Mouse (Mus musculus): ENCODE results near the gene C87436. TPM values are rescaled to one million over a fixed set of nuclear protein-coding genes. Genes with fewer than 3 reads are reported as not detected.

The C87436 gene
- polyA plus RNA-seq (2012; rRNA removed), result 19.0 and 21.5 TPM in 2 replicates

GRCm38 (mm10) chr6:86438272-86439118 is at the start of gene C87436:
TSS of gene C87436 (plus strand) at chr6:86438374.

GRCm38 (mm10) chr6:86396581-86397256 is 41.5 kb upstream of the C87436 start, which contains the start of gene Pcyox1:
TSS of gene Pcyox1 (minus strand) at chr6:86397154.

GRCm38 (mm10) chr6:86404100-86404861 is 33.9 kb upstream of the C87436 start, which contains the start of gene Tia1:
TSS of gene Tia1 (plus strand) at chr6:86404219.

GRCm38 (mm10) chr6:86426358-86426757 is 11.8 kb upstream of the C87436 start, which contains the start of gene Gm44790:
TSS of gene Gm44790 (plus strand) at chr6:86426658.

Other genes with a start within 250 kb of the C87436 start
- 5.2 and 5.9 TPM in 2 replicates for gene Tgfa, start 243.2 kb upstream of the C87436 start, polyA plus RNA-seq (2012; rRNA removed)
- 47.6 and 51.4 TPM in 2 replicates for gene Fam136a, start 72.7 kb upstream of the C87436 start, polyA plus RNA-seq (2012; rRNA removed)
- gene Snrpg, start 67.1 kb upstream of the C87436 start, polyA plus RNA-seq (2012; rRNA removed), result 573 and 729 TPM in 2 replicates
- gene Pcyox1, start 41.2 kb upstream of the C87436 start, polyA plus RNA-seq (2012; rRNA removed), result 61.4 and 71.0 TPM in 2 replicates
- 324 and 385 TPM in 2 replicates for gene Tia1, start 34.2 kb upstream of the C87436 start, polyA plus RNA-seq (2012; rRNA removed)
- gene Gm44790, start 11.7 kb upstream of the C87436 start, polyA plus RNA-seq (2012; rRNA removed), result 1.8 and 2.5 TPM in 2 replicates
- gene Pcbp1, start 87.9 kb downstream of the C87436 start, polyA plus RNA-seq (2012; rRNA removed), result 240 and 247 TPM in 2 replicates
- 1.4 and 2.6 TPM in 2 replicates for gene Asprv1, start 189.8 kb downstream of the C87436 start, polyA plus RNA-seq (2012; rRNA removed)
- gene Mxd1, start 230.8 kb downstream of the C87436 start, polyA plus RNA-seq (2012; rRNA removed), result 19.0 and 19.1 TPM in 2 replicates
- 61.2 and 76.3 TPM in 2 replicates for gene Snrnp27, start 246.1 kb downstream of the C87436 start, polyA plus RNA-seq (2012; rRNA removed)